Mouse (Mus musculus) kidney, embryonic 14.5 days (tissue): ENCODE measurements around the gene Car5b. TPM values are rescaled to one million over a fixed set of nuclear protein-coding genes. Genes with fewer than 3 reads are reported as not detected.

ENCODE experiments used
- ATAC-seq: fragments of 200-750 bp; cut with Nextera tagmentation; 2 replicates; pipeline ENCODE4 v1.8.0; 2017; ENCODE audit warnings: moderate number of reproducible peaks, mild to moderate bottlenecking, moderate TSS enrichment, moderate library complexity; ENCODE audit not compliant: low FRiP score, low TSS enrichment
- H3K27ac ChIP-seq: fragments of 300-500 bp; sonication (generic); 2 replicates; pipeline ENCODE4 v1.5.1; 2014; ENCODE audit warnings: low read depth, mild to moderate bottlenecking, low read length, moderate library complexity, mixed read lengths
- H3K27me3 ChIP-seq: fragments of 300-500 bp; sonication (generic); 2 replicates; pipeline ENCODE4 v1.6.1; 2014; ENCODE audit warnings: mild to moderate bottlenecking, low read length; ENCODE audit not compliant: control insufficient read depth, insufficient read depth
- H3K36me3 ChIP-seq: fragments of 300-500 bp; sonication (generic); 2 replicates; pipeline ENCODE4 v1.6.1; 2014; ENCODE audit warnings: low read length, mixed read lengths; ENCODE audit not compliant: control insufficient read depth, insufficient read depth
- H3K4me1 ChIP-seq: fragments of 300-500 bp; sonication (generic); 2 replicates; pipeline ENCODE4 v1.6.1; 2014; ENCODE audit warnings: low read length, mixed read lengths; ENCODE audit not compliant: control insufficient read depth, insufficient read depth
- H3K4me2 ChIP-seq: fragments of 300-500 bp; sonication (generic); replicated peaks from 2 replicates; pipeline ENCODE4 v1.6.1; 2014; ENCODE audit warnings: low read depth, mild to moderate bottlenecking, low read length
- H3K4me3 ChIP-seq: fragments of 300-500 bp; sonication (generic); 2 replicates; pipeline ENCODE4 v1.5.1; 2014; ENCODE audit warnings: mild to moderate bottlenecking, low read length
- H3K9ac ChIP-seq: fragments of 300-500 bp; sonication (generic); 2 replicates; pipeline ENCODE4 v1.6.1; 2014; ENCODE audit warnings: low read depth, mild to moderate bottlenecking, low read length, moderate library complexity
- H3K9me3 ChIP-seq: fragments of 300-500 bp; sonication (generic); 2 replicates; pipeline ENCODE4 v1.6.1; 2016; ENCODE audit warnings: low read length; ENCODE audit not compliant: control insufficient read depth
- WGBS: fragments of 180-500 bp; shearing (Covaris S2); extraction: QIAGEN DNeasy Blood & Tissue Kit; methylation state at CpG from one replicate; pipeline ENCODE4 v1.1.7; 2014; 5-methylcytosine and 5-hydroxymethylcytosine counted together
- polyA plus RNA-seq: library from polyadenylated mRNA; unstranded; fragments of >200 nt; fragmentation: Nextera tagmentation; extraction: Ambion mirVana; gene quantifications from 2 replicates; pipeline ENCODE4 v1.2.1, GENCODE M21; 2014

The Car5b gene
- polyA plus RNA-seq, 1 experiment from 2014 or later = 1.3 TPM

DNA sequence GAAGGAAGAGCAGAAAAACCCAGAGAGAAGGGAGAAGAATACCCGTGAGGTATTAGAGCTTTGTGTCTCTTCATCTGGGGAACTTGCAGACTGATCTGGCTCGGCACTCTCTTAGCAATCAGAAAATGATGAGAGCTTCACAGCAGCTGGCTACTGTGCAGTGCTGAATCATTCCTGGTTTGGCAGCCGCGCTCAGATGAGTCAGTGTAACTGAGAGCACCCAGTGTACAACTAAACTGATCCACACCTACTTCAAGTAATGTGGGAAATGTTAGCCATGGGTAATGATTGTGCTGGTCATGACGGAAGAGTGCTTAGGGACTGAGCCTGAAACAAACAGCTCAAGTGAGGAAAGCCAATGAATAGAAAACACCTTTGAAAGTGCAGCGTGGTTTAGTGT is 89.2 kb downstream of the Car5b start:
- H3K27ac ChIP-seq = no peak overlapping the region
- H3K9me3 ChIP-seq = no peaks in the 10 kb centered on the region
- WGBS = 91% methylated on average over 6 of the region's 6 CpGs
- no peak for ATAC-seq
- H3K27me3 ChIP-seq = no peaks in the 10 kb centered on the region
- no peak overlapping the region for H3K4me2 ChIP-seq
- H3K4me3 ChIP-seq = no peak overlapping the region
- H3K36me3 ChIP-seq = peaks cover 21% of the 10 kb centered on the region; the same call in 1 of the 2 replicates
- H3K4me1 ChIP-seq = no peaks in the 10 kb centered on the region
- no peak overlapping the region for H3K9ac ChIP-seq

DNA sequence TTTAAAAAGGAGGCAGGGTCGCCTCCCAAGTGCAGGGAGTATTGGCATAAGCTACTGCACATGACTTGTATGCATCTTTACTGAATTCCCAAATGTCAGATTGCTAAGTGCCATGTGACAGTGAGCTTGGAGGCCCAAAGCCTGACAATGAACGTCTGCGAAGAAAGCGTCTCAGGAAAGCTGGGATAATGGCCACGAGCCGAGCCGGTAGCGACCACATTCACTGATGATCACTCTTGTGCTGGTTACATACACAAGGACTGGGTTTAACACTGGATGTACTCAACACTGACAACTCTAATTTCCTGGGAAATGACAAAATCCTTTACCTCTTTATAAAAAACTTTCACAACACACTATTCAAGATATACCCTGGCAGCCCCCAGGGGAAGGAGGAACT is 93.1 kb downstream of the Car5b start:
- no peak overlapping the region for H3K4me3 ChIP-seq
- no peak overlapping the region for H3K27ac ChIP-seq
- ATAC-seq = no peak
- no peaks in the 10 kb centered on the region for H3K4me1 ChIP-seq
- H3K27me3 ChIP-seq = no peaks in the 10 kb centered on the region
- H3K9ac ChIP-seq = no peak overlapping the region
- no peak overlapping the region for H3K4me2 ChIP-seq
- WGBS = 93% methylated on average over 8 of the region's 8 CpGs
- H3K9me3 ChIP-seq = no peaks in the 10 kb centered on the region
- H3K36me3 ChIP-seq = peaks cover 11% of the 10 kb centered on the region; the same call in 1 of the 2 replicates

- Histone ChIP-seq H3K36me3 (no peaks in the 10 kb centered on the region), H3K9ac (no peak overlapping the region), H3K4me2 (no peak overlapping the region), H3K4me3 (no peak overlapping the region), H3K4me1 (no peaks in the 10 kb centered on the region), H3K9me3 (no peaks in the 10 kb centered on the region), H3K27me3 (no peaks in the 10 kb centered on the region), H3K27ac (no peak overlapping the region)
- no peak for ATAC-seq
Measured at GRCm38 (mm10) chrX:163929550-163929949, 98.2 kb downstream of the Car5b start.

Other genes starting within 250 kb of the Car5b start
- 20.4 and 26.8 TPM in 2 replicates for gene Ap1s2, start 119.0 kb downstream of the Car5b start, polyA plus RNA-seq
- 63.2 and 71.1 TPM in 2 replicates for gene Zrsr2, start 69.3 kb downstream of the Car5b start, polyA plus RNA-seq
- 35.9 and 36.7 TPM in 2 replicates for gene Siah1b, start 48.5 kb upstream of the Car5b start, polyA plus RNA-seq
- gene Cltrn, start 60.8 kb upstream of the Car5b start, polyA plus RNA-seq = 29.7 and 31.0 TPM in 2 replicates
- gene Ace2, start 111.3 kb upstream of the Car5b start, polyA plus RNA-seq = 46.4 and 53.1 TPM in 2 replicates
- gene Bmx, start 230.2 kb upstream of the Car5b start, polyA plus RNA-seq = 0.57 and 0.62 TPM in 2 replicates
- 10.8 and 11.3 TPM in 2 replicates for gene Pir, start 241.4 kb upstream of the Car5b start, polyA plus RNA-seq